Mouse (Mus musculus): ENCODE results near the gene Slco2a1. TPM values are rescaled to one million over a fixed set of nuclear protein-coding genes. Genes with fewer than 3 reads are reported as not detected.

Slco2a1 gene
- total and polyA plus RNA-seq, 3 experiments = 0.14 TPM; not detected in 2

GRCm38 (mm10) chr9:103024116-103024515, 35.6 kb downstream of the Slco2a1 start:
- in situ Hi-C loops (cut with MboI; ENCODE audit: low pct_ligation_motif_present, low pct_unique_long_range_greater_than_20kb, low sequenced_read_pairs) = no loop called here
- Histone ChIP-seq H3K27me3 (replicated peaks) (no peaks in the 10 kb centered on the region), H3K9me3 (replicated peaks; ENCODE audit: low read length) (peaks cover 4% of the 10 kb centered on the region), H3K27ac (ENCODE audit: insufficient read depth, low read depth) (no peak overlapping the region), H3K9ac (ENCODE audit: insufficient read depth, low read depth) (no peak overlapping the region), H3K79me2 (replicated peaks; ENCODE audit: control insufficient read depth, extremely low read depth, insufficient read depth, poor library complexity, severe bottlenecking) (no peaks in the 10 kb centered on the region), H3K36me3 (replicated peaks in 1 of 2; ENCODE audit: control insufficient read depth in 1 of 2, insufficient read depth in 1 of 2, low read length in 1 of 2) (no peaks in the 10 kb centered on the region), H3K4me3 (replicated peaks in 1 of 3; ENCODE audit: low read depth in 2 of 3, low read length in 2 of 3, poor library complexity in 1 of 3) (no peak overlapping the region), H3K4me1 (ENCODE audit: control insufficient read depth in 1 of 2, insufficient read depth in 2 of 2) (peaks cover 12 to 26% of the 10 kb centered on the region in 2 experiments), H3K4me2 (ENCODE audit: insufficient read depth, low read depth, poor library complexity, severe bottlenecking) (peak overlapping the region; percentile 46; the same call in 1 of the 2 replicates)
- dilution Hi-C loops (cut with MboI; ENCODE audit: extremely low pct_ligation_motif_present, extremely low pct_unique_long_range_greater_than_20kb, low sequenced_read_pairs) = no loop called here
- TF ChIP-seq MEF2A (IDR thresholded peaks at IDR 0.05; ENCODE audit: borderline replicate concordance, low read depth, low read length) (no peak), MYC (IDR thresholded peaks at IDR 0.05; ENCODE audit: low read depth, low read length) (no peak), JUN (IDR thresholded peaks at IDR 0.05; ENCODE audit: insufficient read depth, low read depth, low read length) (no peak), IRF4 (IDR thresholded peaks at IDR 0.05; ENCODE audit: low read depth, low read length) (peak; percentile 34; the same call in 1 of the 2 replicates), POLR2AphosphoS2 (IDR thresholded peaks at IDR 0.05; ENCODE audit: low read depth, low read length) (no peak), CHD1 (IDR thresholded peaks at IDR 0.05; ENCODE audit: low read depth, low read length) (no peak), PAX5 (IDR thresholded peaks at IDR 0.05; ENCODE audit: low read length) (no peak), SIN3A (IDR thresholded peaks at IDR 0.05; ENCODE audit: low read length) (no peak)
- peak; percentile 74 for DNase-seq (ENCODE audit: extremely low read depth)

- Histone ChIP-seq H3K9ac (ENCODE audit: insufficient read depth, low read depth) (no peak overlapping the region), H3K9me3 (replicated peaks; ENCODE audit: low read length) (peaks cover 4% of the 10 kb centered on the region), H3K27me3 (replicated peaks) (peaks cover 7% of the 10 kb centered on the region), H3K36me3 (replicated peaks in 1 of 2; ENCODE audit: control insufficient read depth in 1 of 2, insufficient read depth in 1 of 2, low read length in 1 of 2) (no peaks in the 10 kb centered on the region), H3K4me2 (ENCODE audit: insufficient read depth, low read depth, poor library complexity, severe bottlenecking) (peak overlapping the region; percentile 6; the same call in 1 of the 2 replicates), H3K27ac (ENCODE audit: insufficient read depth, low read depth) (no peak overlapping the region), H3K79me2 (replicated peaks; ENCODE audit: control insufficient read depth, extremely low read depth, insufficient read depth, poor library complexity, severe bottlenecking) (no peaks in the 10 kb centered on the region), H3K4me3 (replicated peaks in 1 of 3; ENCODE audit: low read depth in 2 of 3, low read length in 2 of 3, poor library complexity in 1 of 3) (no peak overlapping the region), H3K4me1 (ENCODE audit: control insufficient read depth in 1 of 2, insufficient read depth in 2 of 2) (peaks cover 17 to 30% of the 10 kb centered on the region in 2 experiments)
- peak; percentile 15 for DNase-seq (ENCODE audit: extremely low read depth)
- TF ChIP-seq USF2 (conservative IDR thresholded peaks at IDR 0.05; ENCODE audit: low read depth, low read length) (peak; percentile 56; the same call in 1 of the 2 replicates), ZC3H11A (IDR thresholded peaks at IDR 0.05; ENCODE audit: low read depth, low read length) (no peak), KAT2A (IDR thresholded peaks at IDR 0.05; ENCODE audit: insufficient replicate concordance, low read length) (no peak), UBTF (IDR thresholded peaks at IDR 0.05; ENCODE audit: low read depth, low read length) (no peak), SIN3A (IDR thresholded peaks at IDR 0.05; ENCODE audit: low read length) (no peak), MYC (IDR thresholded peaks at IDR 0.05; ENCODE audit: low read depth, low read length) (no peak), EP300 (IDR thresholded peaks at IDR 0.05; ENCODE audit: low read length) (no peak), MXI1 (IDR thresholded peaks at IDR 0.05; ENCODE audit: low read depth, low read length) (no peak), RCOR1 (conservative IDR thresholded peaks at IDR 0.05; ENCODE audit: low read depth, low read length) (no peak), ELF1 (IDR thresholded peaks at IDR 0.05; ENCODE audit: low read depth, low read length) (peak; percentile 54; the same call in 1 of the 2 replicates), IRF4 (IDR thresholded peaks at IDR 0.05; ENCODE audit: low read depth, low read length) (no peak), ZMIZ1 (IDR thresholded peaks at IDR 0.05; ENCODE audit: low read depth, low read length) (no peak), USF1 (IDR thresholded peaks at IDR 0.05; ENCODE audit: low read depth, low read length) (peak; percentile 67)
- in situ Hi-C loops (cut with MboI; ENCODE audit: low pct_ligation_motif_present, low pct_unique_long_range_greater_than_20kb, low sequenced_read_pairs) = no loop called here
- dilution Hi-C loops (cut with MboI; ENCODE audit: extremely low pct_ligation_motif_present, extremely low pct_unique_long_range_greater_than_20kb, low sequenced_read_pairs) = no loop called here
Measured at GRCm38 (mm10) chr9:103027150-103027889, 38.8 kb downstream of the Slco2a1 start.

All from CH12.LX (cell line).